Mouse (Mus musculus): ENCODE measurements around the gene Dmrt3. TPM values are rescaled to one million over a fixed set of nuclear protein-coding genes. Genes with fewer than 3 reads are reported as not detected.

Dmrt3 gene
- polyA plus RNA-seq, 1 experiment from 2014 or later = 1.6 TPM

Other genes starting within 250 kb of the Dmrt3 start
- 0.11 and 0.52 TPM in 2 replicates for gene Dmrt1, start 104.7 kb upstream of the Dmrt3 start, polyA plus RNA-seq (2014; fragmentation: Nextera tagmentation; extraction: Ambion mirVana)
- 6.1 and 7.4 TPM in 2 replicates for gene Dmrt2, start 62.1 kb downstream of the Dmrt3 start, polyA plus RNA-seq (2014; fragmentation: Nextera tagmentation; extraction: Ambion mirVana)